ENCODE assay signal across 22 mouse cellular contexts in genomic region chr4:148461772-148462171, GRCm38 (mm10). TPM values are rescaled to one million over a fixed set of nuclear protein-coding genes. Genes with fewer than 3 reads are reported as not detected.
DNase-seq lines count a peak whose midpoint lies in the region; ATAC-seq and TF ChIP-seq lines count a peak whose summit lies in the region.
"Had no signal": no experiment of that assay in that cellular context is flagged by ENCODE, and none has a peak within 500 bp of the region (broad histone marks: within the 10 kb centered on the region; RNA-seq: fewer than 3 reads in every experiment).

No protein-coding gene starts in this region.

- no peak overlapping the region for H3K4me3 ChIP-seq in forebrain, postnatal 0 days (ENCODE audit: low read depth, low read length)
- H3K4me3 ChIP-seq in forebrain, embryonic 10.5 days, result no peak overlapping the region
- H3K4me3 ChIP-seq in liver, postnatal 0 days (ENCODE audit: low read depth, low read length), result no peak overlapping the region
- H3K4me3 ChIP-seq in liver, embryonic 11.5 days (ENCODE audit: low read depth, low read length), result no peak overlapping the region
- H3K4me3 ChIP-seq in stomach, postnatal 0 days (ENCODE audit: low read depth, low read length), result no peak overlapping the region
- no peak overlapping the region for H3K4me3 ChIP-seq in intestine, embryonic 16.5 days (ENCODE audit: low read length)
- H3K4me3 ChIP-seq: embryonic facial prominence, embryonic 12.5 days; heart, embryonic 10.5 days; midbrain, embryonic 15.5 days; stomach, embryonic 15.5 days had no signal

- TF ChIP-seq CTCF in forebrain, postnatal 0 days (IDR thresholded peaks at IDR 0.05; ENCODE audit: low read depth), result peak; percentile 24; the same call in 1 of the 2 replicates
- TF ChIP-seq CTCF in liver, postnatal 0 days (IDR thresholded peaks at IDR 0.05; ENCODE audit: low read depth), result peak; percentile 25; the same call in 1 of the 2 replicates
- TF ChIP-seq CTCF in stomach, postnatal 0 days (IDR thresholded peaks at IDR 0.05; ENCODE audit: low read depth), result peak; percentile 37

- no peak for TF ChIP-seq EP300 in liver, postnatal 0 days (IDR thresholded peaks at IDR 0.05; ENCODE audit: low read depth)
- no peak for TF ChIP-seq EP300 in stomach, postnatal 0 days (optimal IDR thresholded peaks at IDR 0.05)

- ATAC-seq in forebrain, postnatal 0 days, result no peak
- ATAC-seq in liver, postnatal 0 days, result no peak
- ATAC-seq in liver, embryonic 11.5 days (replicated peaks; ENCODE audit: low FRiP score), result no peak
- ATAC-seq in stomach, postnatal 0 days (ENCODE audit: low FRiP score, low TSS enrichment), result no peak
- ATAC-seq in intestine, embryonic 16.5 days, result no peak
- ATAC-seq: activated CD4-positive, CD25-positive, alpha-beta regulatory T cell, adult 4 months had no signal

- H3K27me3 ChIP-seq in forebrain, postnatal 0 days (ENCODE audit: insufficient read depth, low read length), result no peaks in the 10 kb centered on the region
- no peaks in the 10 kb centered on the region for H3K27me3 ChIP-seq in forebrain, embryonic 10.5 days (ENCODE audit: poor library complexity, severe bottlenecking)
- H3K27me3 ChIP-seq in liver, postnatal 0 days (ENCODE audit: insufficient read depth, low read length), result no peaks in the 10 kb centered on the region
- H3K27me3 ChIP-seq in liver, embryonic 11.5 days (replicated peaks; ENCODE audit: control insufficient read depth, insufficient read depth, low read length), result no peaks in the 10 kb centered on the region
- no peaks in the 10 kb centered on the region for H3K27me3 ChIP-seq in stomach, postnatal 0 days (ENCODE audit: control insufficient read depth, insufficient read depth, low read length)
- no peaks in the 10 kb centered on the region for H3K27me3 ChIP-seq in intestine, embryonic 16.5 days (replicated peaks; ENCODE audit: control insufficient read depth, insufficient read depth, low read length)
- H3K27me3 ChIP-seq: embryonic facial prominence, embryonic 12.5 days; midbrain, embryonic 15.5 days; stomach, embryonic 15.5 days had no signal

- H3K4me2 ChIP-seq in forebrain, postnatal 0 days (ENCODE audit: low read depth), result no peak overlapping the region
- H3K4me2 ChIP-seq in liver, postnatal 0 days (ENCODE audit: low read depth, low read length), result no peak overlapping the region
- no peak overlapping the region for H3K4me2 ChIP-seq in liver, embryonic 11.5 days
- no peak overlapping the region for H3K4me2 ChIP-seq in stomach, postnatal 0 days (replicated peaks; ENCODE audit: low read depth)
- H3K4me2 ChIP-seq in intestine, embryonic 16.5 days (ENCODE audit: low read depth, low read length), result no peak overlapping the region
- H3K4me2 ChIP-seq: embryonic facial prominence, embryonic 12.5 days; hindbrain, embryonic 14.5 days; midbrain, embryonic 15.5 days; stomach, embryonic 15.5 days had no signal

- H3K4me1 ChIP-seq in forebrain, postnatal 0 days (ENCODE audit: insufficient read depth), result no peaks in the 10 kb centered on the region
- peaks cover 5% of the 10 kb centered on the region; the same call in 1 of the 2 replicates for H3K4me1 ChIP-seq in forebrain, embryonic 10.5 days
- H3K4me1 ChIP-seq in liver, postnatal 0 days (ENCODE audit: insufficient read depth), result no peaks in the 10 kb centered on the region
- H3K4me1 ChIP-seq in liver, embryonic 11.5 days (replicated peaks; ENCODE audit: control insufficient read depth, insufficient read depth, low read length), result no peaks in the 10 kb centered on the region
- no peaks in the 10 kb centered on the region for H3K4me1 ChIP-seq in stomach, postnatal 0 days (replicated peaks; ENCODE audit: control insufficient read depth, insufficient read depth)
- no peaks in the 10 kb centered on the region for H3K4me1 ChIP-seq in intestine, embryonic 16.5 days (ENCODE audit: control insufficient read depth, insufficient read depth, low read length)
- H3K4me1 ChIP-seq: embryonic facial prominence, embryonic 12.5 days; heart, embryonic 10.5 days; midbrain, embryonic 15.5 days; stomach, embryonic 15.5 days had no signal

- H3K27ac ChIP-seq in forebrain, postnatal 0 days (ENCODE audit: low read depth, low read length), result no peak overlapping the region
- H3K27ac ChIP-seq in forebrain, embryonic 10.5 days, result no peak overlapping the region
- no peak overlapping the region for H3K27ac ChIP-seq in liver, postnatal 0 days (ENCODE audit: low read depth)
- no peak overlapping the region for H3K27ac ChIP-seq in liver, embryonic 11.5 days (ENCODE audit: low read depth, low read length)
- H3K27ac ChIP-seq in stomach, postnatal 0 days (replicated peaks), result no peak overlapping the region
- H3K27ac ChIP-seq in intestine, embryonic 16.5 days (ENCODE audit: low read length), result no peak overlapping the region
- H3K27ac ChIP-seq: embryonic facial prominence, embryonic 12.5 days; heart, embryonic 10.5 days; stomach, embryonic 15.5 days had no signal

- H3K9me3 ChIP-seq in forebrain, postnatal 0 days (ENCODE audit: low read length), result no peaks in the 10 kb centered on the region
- no peaks in the 10 kb centered on the region for H3K9me3 ChIP-seq in forebrain, embryonic 10.5 days
- H3K9me3 ChIP-seq in liver, postnatal 0 days (ENCODE audit: low read length), result no peaks in the 10 kb centered on the region
- H3K9me3 ChIP-seq in liver, embryonic 11.5 days (ENCODE audit: control insufficient read depth, low read length), result no peaks in the 10 kb centered on the region
- no peaks in the 10 kb centered on the region for H3K9me3 ChIP-seq in stomach, postnatal 0 days (ENCODE audit: control insufficient read depth, low read length)
- no peaks in the 10 kb centered on the region for H3K9me3 ChIP-seq in intestine, embryonic 16.5 days (ENCODE audit: control insufficient read depth, low read length)
- H3K9me3 ChIP-seq: embryonic facial prominence, embryonic 12.5 days; heart, embryonic 10.5 days; midbrain, embryonic 15.5 days; stomach, embryonic 15.5 days had no signal

- no peak overlapping the region for H3K9ac ChIP-seq in forebrain, postnatal 0 days
- H3K9ac ChIP-seq in liver, postnatal 0 days (replicated peaks), result no peak overlapping the region
- no peak overlapping the region for H3K9ac ChIP-seq in liver, embryonic 11.5 days (ENCODE audit: low read depth, low read length)
- H3K9ac ChIP-seq in stomach, postnatal 0 days (ENCODE audit: low read length), result no peak overlapping the region
- no peak overlapping the region for H3K9ac ChIP-seq in intestine, embryonic 16.5 days (ENCODE audit: low read depth, low read length)
- H3K9ac ChIP-seq: embryonic facial prominence, embryonic 12.5 days; hindbrain, embryonic 14.5 days; midbrain, embryonic 15.5 days; stomach, embryonic 15.5 days had no signal

- no peak for DNase-seq in forebrain, postnatal 0 days
- no peak for DNase-seq in forebrain, embryonic 10.5 days (ENCODE audit: extremely low spot score, low spot score)
- no peak for DNase-seq in liver, postnatal 0 days
- no peak for DNase-seq in liver, embryonic 11.5 days (ENCODE audit: low spot score)
- peak; percentile 29 for DNase-seq in MN1 (ENCODE audit: low spot score)
- DNase-seq in stomach, postnatal 0 days (ENCODE audit: low spot score), result no peak
- no peak for DNase-seq in ovary, postnatal 14 days (ENCODE audit: low spot score)
- DNase-seq: adrenal gland, postnatal 14 days; B cell, adult 2 months; cerebellum, adult 18-20 months; gastrocnemius, postnatal 25 days; heart, postnatal 10 days; kidney, adult 11 months; kidney, postnatal 14 days had no signal

- 83% methylated on average over 4 of the region's 4 CpGs for WGBS in forebrain, postnatal 0 days
- 86% methylated on average over 4 of the region's 4 CpGs for whole genome bisulfite sequencing in forebrain, embryonic 10.5 days
- WGBS in liver, postnatal 0 days (ENCODE audit: insufficient replicate concordance), result 79% methylated on average over 4 of the region's 4 CpGs
- WGBS in liver, embryonic 11.5 days, result 84% methylated on average over 4 of the region's 4 CpGs
- WGBS in stomach, postnatal 0 days, result 82% methylated on average over 4 of the region's 4 CpGs
- 80% methylated on average over 4 of the region's 4 CpGs for WGBS in intestine, embryonic 16.5 days

- peaks cover 86% of the 10 kb centered on the region for H3K36me3 ChIP-seq in forebrain, postnatal 0 days (ENCODE audit: insufficient read depth)
- peaks cover 100% of the 10 kb centered on the region for H3K36me3 ChIP-seq in forebrain, embryonic 10.5 days (replicated peaks)
- H3K36me3 ChIP-seq in liver, postnatal 0 days (replicated peaks; ENCODE audit: insufficient read depth, low read length), result peaks cover 81% of the 10 kb centered on the region
- peaks cover 44% of the 10 kb centered on the region for H3K36me3 ChIP-seq in liver, embryonic 11.5 days (ENCODE audit: control insufficient read depth, insufficient read depth, low read length)
- peaks cover 36% of the 10 kb centered on the region for H3K36me3 ChIP-seq in stomach, postnatal 0 days (ENCODE audit: control insufficient read depth, insufficient read depth, low read length)
- H3K36me3 ChIP-seq in intestine, embryonic 16.5 days (ENCODE audit: control insufficient read depth, insufficient read depth, low read length), result peaks cover 23% of the 10 kb centered on the region; the same call in 1 of the 2 replicates

RNA-seq across cellular contexts. Expression of gene Mtor, which starts 13.4 kb away (rescaled TPM):
- total RNA-seq in forebrain, postnatal 0 days (2014; rRNA removed), result 35.2 and 43.6 TPM in 2 replicates
- polyA plus RNA-seq in forebrain, postnatal 0 days (2015; fragmentation: Nextera tagmentation; extraction: Ambion mirVana), result 27.7 and 28.0 TPM in 2 replicates
- 23.3 and 27.0 TPM in 2 replicates for polyA plus RNA-seq in forebrain, embryonic 10.5 days (2016; fragmentation: Nextera tagmentation; extraction: Ambion mirVana)
- polyA plus RNA-seq in liver, postnatal 0 days (2015; fragmentation: Nextera tagmentation; extraction: Ambion mirVana), result 12.3 and 13.0 TPM in 2 replicates
- polyA plus RNA-seq in liver, embryonic 11.5 days (2014; fragmentation: Nextera tagmentation; extraction: Ambion mirVana), result 20.4 and 22.9 TPM in 2 replicates
- 14.7 and 15.4 TPM in 2 replicates for polyA plus RNA-seq in stomach, postnatal 0 days (2015; fragmentation: Nextera tagmentation; extraction: Ambion mirVana)
- polyA plus RNA-seq in intestine, embryonic 16.5 days (2015; fragmentation: Nextera tagmentation; extraction: Ambion mirVana), result 9.2 and 10.9 TPM in 2 replicates

RNA-seq across cellular contexts. Expression of gene Ubiad1, which starts 17.2 kb away (rescaled TPM):
- 13.6 and 18.7 TPM in 2 replicates for total RNA-seq in forebrain, postnatal 0 days (2014; rRNA removed)
- polyA plus RNA-seq in forebrain, postnatal 0 days (2015; fragmentation: Nextera tagmentation; extraction: Ambion mirVana), result 11.7 and 12.2 TPM in 2 replicates
- 27.1 and 27.3 TPM in 2 replicates for polyA plus RNA-seq in forebrain, embryonic 10.5 days (2016; fragmentation: Nextera tagmentation; extraction: Ambion mirVana)
- polyA plus RNA-seq in liver, postnatal 0 days (2015; fragmentation: Nextera tagmentation; extraction: Ambion mirVana), result 10.2 and 10.5 TPM in 2 replicates
- polyA plus RNA-seq in liver, embryonic 11.5 days (2014; fragmentation: Nextera tagmentation; extraction: Ambion mirVana), result 21.5 and 23.1 TPM in 2 replicates
- polyA plus RNA-seq in stomach, postnatal 0 days (2015; fragmentation: Nextera tagmentation; extraction: Ambion mirVana), result 9.5 and 10.3 TPM in 2 replicates
- 23.6 and 24.6 TPM in 2 replicates for polyA plus RNA-seq in intestine, embryonic 16.5 days (2015; fragmentation: Nextera tagmentation; extraction: Ambion mirVana)

RNA-seq across cellular contexts. Expression of gene Angptl7, which starts 38.5 kb away (rescaled TPM):
- 0.52 TPM in 1 of 2 replicates, not detected in the other for total RNA-seq in forebrain, postnatal 0 days (2014; rRNA removed)
- polyA plus RNA-seq in forebrain, postnatal 0 days (2015; fragmentation: Nextera tagmentation; extraction: Ambion mirVana), result 0.21 and 0.33 TPM in 2 replicates
- polyA plus RNA-seq in forebrain, embryonic 10.5 days (2016; fragmentation: Nextera tagmentation; extraction: Ambion mirVana), result 0.18 and 0.29 TPM in 2 replicates
- 1.3 TPM in 2 replicates for polyA plus RNA-seq in liver, postnatal 0 days (2015; fragmentation: Nextera tagmentation; extraction: Ambion mirVana)
- polyA plus RNA-seq in liver, embryonic 11.5 days (2014; fragmentation: Nextera tagmentation; extraction: Ambion mirVana), result 0.92 and 0.96 TPM in 2 replicates
- polyA plus RNA-seq in stomach, postnatal 0 days (2015; fragmentation: Nextera tagmentation; extraction: Ambion mirVana), result 1.2 and 1.3 TPM in 2 replicates
- polyA plus RNA-seq in intestine, embryonic 16.5 days (2015; fragmentation: Nextera tagmentation; extraction: Ambion mirVana), result 1.1 TPM in 2 replicates
- total RNA-seq: megakaryocyte progenitor cell, adult 5-6 weeks had no signal
